Mouse (Mus musculus) neural tube, embryonic 14.5 days (tissue): ENCODE data around the gene Lrrc30. TPM values are rescaled to one million over a fixed set of nuclear protein-coding genes. Genes with fewer than 3 reads are reported as not detected.

ENCODE experiments used
- ATAC-seq: fragments of 200-750 bp; cut with Nextera tagmentation; 2 replicates; pipeline ENCODE4 v1.8.0; 2017; ENCODE audit warnings: low read depth, mild to moderate bottlenecking, moderate TSS enrichment, moderate library complexity
- H3K27ac ChIP-seq: fragments of 300-500 bp; sonication (generic); 2 replicates; pipeline ENCODE4 v1.5.1; 2014; ENCODE audit warnings: low read depth, mild to moderate bottlenecking, control low read depth, low read length, moderate library complexity, mixed read lengths
- H3K27me3 ChIP-seq: fragments of 300-500 bp; sonication (generic); 2 replicates; pipeline ENCODE4 v1.6.1; 2014; ENCODE audit warnings: low read length; ENCODE audit not compliant: control insufficient read depth, insufficient read depth
- H3K36me3 ChIP-seq: fragments of 300-500 bp; sonication (generic); 2 replicates; pipeline ENCODE4 v1.6.1; 2014; ENCODE audit warnings: low read length, mixed read lengths; ENCODE audit not compliant: control insufficient read depth, insufficient read depth
- H3K4me1 ChIP-seq: fragments of 300-500 bp; sonication (generic); 2 replicates; pipeline ENCODE4 v1.6.1; 2014; ENCODE audit warnings: low read length; ENCODE audit not compliant: control insufficient read depth, insufficient read depth
- H3K4me2 ChIP-seq: fragments of 300-500 bp; sonication (generic); 2 replicates; pipeline ENCODE4 v1.6.1; 2014; ENCODE audit warnings: mild to moderate bottlenecking, low read depth, low read length, control low read depth
- H3K4me3 ChIP-seq: fragments of 300-500 bp; sonication (generic); 2 replicates; pipeline ENCODE4 v1.5.1; 2014; ENCODE audit warnings: low read depth, low read length, control low read depth, mixed read lengths
- H3K9ac ChIP-seq: fragments of 300-500 bp; sonication (generic); replicated peaks from 2 replicates; pipeline ENCODE4 v1.6.1; 2014; ENCODE audit warnings: low read depth, mild to moderate bottlenecking, control low read depth, low read length, mixed read lengths
- H3K9me3 ChIP-seq: fragments of 300-500 bp; sonication (generic); 2 replicates; pipeline ENCODE4 v1.6.1; 2016; ENCODE audit warnings: low read length; ENCODE audit not compliant: control insufficient read depth
- WGBS: fragments of 180-500 bp; shearing (Covaris S2); extraction: QIAGEN DNeasy Blood & Tissue Kit; methylation state at CpG from one replicate; pipeline ENCODE4 v1.1.7; 2014; 5-methylcytosine and 5-hydroxymethylcytosine counted together
- polyA plus RNA-seq: library from polyadenylated mRNA; unstranded; fragments of >200 nt; fragmentation: Nextera tagmentation; extraction: Ambion mirVana; gene quantifications from 2 replicates; pipeline ENCODE4 v1.2.1, GENCODE M21; 2014

Gene Lrrc30
- not detected in 2 replicates for polyA plus RNA-seq

DNA sequence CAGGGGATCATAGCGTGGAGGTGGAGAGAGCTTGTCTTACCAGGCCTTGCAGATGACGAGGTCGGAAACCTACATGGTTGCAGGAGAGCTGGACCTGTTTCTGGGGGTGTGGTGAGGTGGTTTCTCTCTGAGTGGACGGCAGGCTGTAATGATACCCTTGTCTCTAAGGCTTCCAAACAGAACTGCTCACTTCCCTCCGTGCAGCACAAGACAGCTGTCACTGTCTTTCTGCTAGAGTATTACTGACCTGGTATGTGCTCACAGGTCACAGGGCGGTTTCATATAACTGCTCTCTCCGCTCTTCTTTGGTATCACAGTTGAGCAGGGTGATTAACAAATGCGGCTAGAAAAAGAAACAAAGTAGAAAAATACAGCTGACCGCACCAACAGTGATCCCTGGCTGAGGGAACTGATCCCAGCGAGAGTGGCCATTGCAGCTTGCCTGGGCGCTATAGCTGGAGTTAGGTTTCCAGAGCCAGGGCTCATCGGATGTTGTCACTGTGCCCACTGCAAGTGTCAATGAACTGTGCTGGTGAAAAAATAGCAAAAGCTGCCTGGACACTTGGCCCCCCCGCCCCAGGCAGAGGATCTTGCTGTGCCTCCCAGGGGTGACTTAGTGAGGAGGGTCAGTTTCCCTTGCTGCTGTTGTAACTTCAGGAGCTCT is at the start of gene Lrrc30:
Lrrc30 (minus strand) TSS at position 48 of the 664 bp plus-strand sequence.
- ATAC-seq = no peak
- Histone ChIP-seq H3K9ac (no peak within 1 kb of the TSS), H3K27me3 (no peaks in the 10 kb centered on the region), H3K9me3 (no peaks in the 10 kb centered on the region), H3K36me3 (no peaks in the 10 kb centered on the region), H3K4me2 (no peak within 1 kb of the TSS), H3K4me3 (no peak within 1 kb of the TSS), H3K27ac (no peak within 1 kb of the TSS), H3K4me1 (peaks cover 4% of the 10 kb centered on the region; the same call in 1 of the 2 replicates)
- WGBS = 83% methylated on average over 13 of the region's 13 CpGs

DNA sequence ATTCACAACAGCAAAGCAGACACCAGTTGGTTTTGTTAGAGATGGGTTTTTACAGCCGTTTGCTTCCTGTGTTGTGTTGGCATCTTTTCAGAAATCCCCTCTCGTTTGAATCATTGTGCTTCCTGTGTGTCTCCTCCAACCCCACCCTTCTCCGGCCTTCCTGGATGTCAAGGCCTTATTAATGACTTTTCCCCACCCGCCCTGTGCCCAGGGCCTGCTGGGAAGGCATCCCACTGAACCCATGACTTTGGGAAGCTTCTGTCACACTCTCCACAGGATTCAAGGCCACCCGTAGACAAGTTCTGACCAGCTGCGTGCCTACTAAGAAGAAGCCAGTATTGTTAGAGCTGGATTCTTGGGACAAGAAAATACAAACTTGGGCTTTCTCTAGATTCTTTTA is 48.6 kb upstream of the Lrrc30 start:
- 43% methylated on average over 6 of the region's 6 CpGs for WGBS
- no peaks in the 10 kb centered on the region for H3K36me3 ChIP-seq
- H3K27me3 ChIP-seq = no peaks in the 10 kb centered on the region
- no peak overlapping the region for H3K27ac ChIP-seq
- H3K4me1 ChIP-seq = no peaks in the 10 kb centered on the region
- H3K4me3 ChIP-seq = no peak overlapping the region
- no peak overlapping the region for H3K9ac ChIP-seq
- no peak overlapping the region for H3K4me2 ChIP-seq
- H3K9me3 ChIP-seq = no peaks in the 10 kb centered on the region
- no peak for ATAC-seq

DNA sequence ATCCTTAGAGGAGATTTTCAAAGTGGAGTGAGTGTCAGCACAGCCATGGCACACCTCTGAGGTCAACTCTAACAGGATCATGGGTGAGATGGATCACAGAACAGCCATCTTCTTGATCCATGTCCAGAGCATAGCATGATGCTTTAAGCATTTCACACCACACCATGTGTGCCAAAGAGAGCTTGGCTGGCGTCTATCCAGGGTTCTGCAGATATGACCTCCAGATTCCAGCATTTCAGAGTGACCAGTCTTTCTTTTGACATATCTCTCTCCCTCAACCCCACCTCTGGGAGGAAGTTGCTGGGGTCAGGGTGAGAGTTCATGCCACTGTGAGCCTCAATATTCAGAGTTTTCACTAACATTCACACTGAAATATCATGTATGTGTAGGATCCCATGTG is 46.1 kb upstream of the Lrrc30 start:
- no peaks in the 10 kb centered on the region for H3K36me3 ChIP-seq
- no peak overlapping the region for H3K4me3 ChIP-seq
- H3K4me1 ChIP-seq = no peaks in the 10 kb centered on the region
- H3K9ac ChIP-seq = no peak overlapping the region
- H3K4me2 ChIP-seq = no peak overlapping the region
- H3K27me3 ChIP-seq = no peaks in the 10 kb centered on the region
- ATAC-seq = no peak
- WGBS = 94% methylated on average over 1 of the region's 1 CpGs
- no peaks in the 10 kb centered on the region for H3K9me3 ChIP-seq
- no peak overlapping the region for H3K27ac ChIP-seq

DNA sequence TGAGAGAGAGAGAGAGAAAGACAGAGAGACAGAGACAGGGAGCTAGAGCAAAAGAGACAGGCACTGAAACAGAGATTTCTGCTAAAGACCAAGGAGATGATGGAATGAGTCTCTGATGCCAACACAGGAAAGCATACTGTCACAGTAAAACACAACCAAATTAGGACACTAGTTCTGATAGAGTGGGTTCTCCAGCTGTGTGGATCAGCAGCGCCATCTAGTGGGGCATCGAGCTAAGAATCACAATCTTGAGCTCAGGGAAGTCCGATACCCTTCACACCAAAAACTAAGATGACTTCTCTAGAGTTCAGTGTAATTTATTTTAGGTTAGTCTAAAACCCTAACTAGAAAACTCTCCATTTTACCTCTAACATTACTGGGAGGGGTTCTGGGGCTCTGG is 35.5 kb upstream of the Lrrc30 start:
- ATAC-seq = peak; percentile 65; the same call in 1 of the 2 replicates

DNA sequence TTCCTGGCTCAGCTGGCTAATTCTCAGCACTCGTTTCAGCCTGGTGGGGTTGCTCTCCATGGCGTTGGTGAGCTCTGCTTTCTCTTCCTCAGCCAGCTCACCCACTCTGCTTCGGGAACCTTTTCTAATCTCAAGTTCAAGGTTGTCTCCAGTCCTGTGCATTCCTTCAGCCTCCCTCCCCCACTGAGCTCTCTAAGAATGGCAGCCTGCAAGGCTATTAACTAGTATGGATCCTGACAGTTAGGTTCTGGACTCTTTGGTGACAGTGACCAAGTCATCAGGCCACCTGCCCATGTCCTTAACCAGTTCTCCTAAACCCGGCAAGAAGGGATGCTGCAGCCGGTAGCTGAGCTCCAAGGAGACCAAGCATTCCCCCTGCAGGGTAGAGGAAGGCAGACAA is 34.5 kb upstream of the Lrrc30 start:
- Histone ChIP-seq H3K9me3 (no peaks in the 10 kb centered on the region), H3K4me1 (no peaks in the 10 kb centered on the region), H3K27ac (no peak overlapping the region), H3K4me3 (no peak overlapping the region), H3K4me2 (no peak overlapping the region), H3K27me3 (no peaks in the 10 kb centered on the region), H3K9ac (no peak overlapping the region), H3K36me3 (no peaks in the 10 kb centered on the region)
- no peak for ATAC-seq
- 83% methylated on average over 5 of the region's 5 CpGs for WGBS

More for the DNA sequence above, 35.5 kb upstream of the Lrrc30 start:
- Histone ChIP-seq H3K36me3 (no peaks in the 10 kb centered on the region), H3K27me3 (no peaks in the 10 kb centered on the region), H3K4me1 (no peaks in the 10 kb centered on the region), H3K27ac (no peak overlapping the region), H3K9ac (no peak overlapping the region), H3K4me2 (no peak overlapping the region), H3K9me3 (no peaks in the 10 kb centered on the region), H3K4me3 (no peak overlapping the region)
- 16% methylated on average over 3 of the region's 3 CpGs for WGBS

DNA sequence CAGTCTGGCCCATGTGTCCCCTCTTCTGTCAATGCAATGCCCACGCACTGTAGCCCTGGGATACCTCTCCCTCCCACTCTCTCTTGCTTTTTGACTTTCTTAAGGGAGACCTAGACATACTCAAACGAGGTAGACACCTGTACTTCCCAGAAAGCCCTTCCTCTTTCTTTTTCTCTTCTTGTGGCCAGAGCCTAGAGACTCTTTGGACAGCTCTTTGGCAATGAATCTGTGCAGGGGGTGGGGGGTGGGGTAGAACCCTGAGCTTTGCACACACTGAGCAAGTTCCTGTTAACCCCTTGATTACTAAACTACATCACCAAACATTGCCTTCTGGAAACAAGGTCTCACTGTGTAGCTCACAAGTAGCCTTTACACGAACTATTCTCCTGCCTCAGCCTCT is 31.8 kb upstream of the Lrrc30 start:
- WGBS = 81% methylated on average over 3 of the region's 3 CpGs
- H3K9ac ChIP-seq = no peak overlapping the region
- ATAC-seq = no peak

DNA sequence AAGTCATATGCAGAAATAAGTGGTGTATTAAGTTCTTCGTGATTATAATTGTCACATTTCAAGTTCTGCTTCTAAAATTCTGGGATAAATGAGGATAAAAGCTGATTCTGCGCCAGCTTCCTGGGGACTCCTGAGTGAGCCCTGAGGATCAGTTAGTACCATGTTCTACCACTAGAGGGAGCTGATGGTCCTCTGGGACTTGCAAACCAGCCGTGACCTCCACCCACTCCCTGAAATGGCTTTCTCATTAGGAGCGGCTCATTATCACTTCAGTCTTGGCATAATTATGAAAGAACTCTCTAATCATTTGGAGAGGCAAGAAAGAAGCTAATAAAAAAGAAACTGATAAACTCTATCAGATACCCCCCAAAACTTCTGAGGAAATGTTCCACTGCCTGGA is 19.0 kb upstream of the Lrrc30 start:
- no peaks in the 10 kb centered on the region for H3K27me3 ChIP-seq
- no peak; the same call in 1 of the 2 replicates for ATAC-seq
- no peak overlapping the region for H3K9ac ChIP-seq
- 13% methylated on average over 4 of the region's 4 CpGs for WGBS
- H3K4me2 ChIP-seq = no peak overlapping the region
- H3K4me3 ChIP-seq = no peak overlapping the region
- no peaks in the 10 kb centered on the region for H3K36me3 ChIP-seq
- H3K4me1 ChIP-seq = no peaks in the 10 kb centered on the region
- H3K27ac ChIP-seq = no peak overlapping the region
- H3K9me3 ChIP-seq = no peaks in the 10 kb centered on the region

More for the DNA sequence above, 31.8 kb upstream of the Lrrc30 start:
- H3K36me3 ChIP-seq = no peaks in the 10 kb centered on the region
- H3K4me2 ChIP-seq = no peak overlapping the region
- no peak overlapping the region for H3K4me3 ChIP-seq
- H3K27me3 ChIP-seq = no peaks in the 10 kb centered on the region
- H3K4me1 ChIP-seq = no peaks in the 10 kb centered on the region
- no peak overlapping the region for H3K27ac ChIP-seq
- H3K9me3 ChIP-seq = no peaks in the 10 kb centered on the region

DNA sequence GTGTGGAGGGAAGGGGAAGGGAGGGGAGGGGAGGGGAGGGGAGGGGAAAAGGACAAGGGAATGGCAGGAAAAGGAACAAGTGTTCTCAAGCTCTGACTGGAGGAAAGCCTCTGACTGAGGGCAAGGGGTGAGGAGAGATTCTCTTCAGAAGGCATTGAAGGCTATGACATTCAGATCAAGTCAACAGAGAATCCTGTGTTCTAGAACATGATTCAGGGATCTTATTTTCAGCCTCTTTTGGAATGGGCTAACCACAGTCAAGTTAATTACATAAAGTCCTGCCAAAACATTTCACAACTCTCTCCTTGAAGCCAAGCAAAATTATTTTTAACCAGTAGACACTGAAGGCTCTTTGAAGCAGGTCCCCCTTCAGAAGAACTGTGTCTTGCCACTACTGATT is 9.1 kb upstream of the Lrrc30 start:
- Histone ChIP-seq H3K36me3 (no peaks in the 10 kb centered on the region), H3K4me1 (no peaks in the 10 kb centered on the region), H3K27me3 (no peaks in the 10 kb centered on the region), H3K9ac (no peak overlapping the region), H3K4me2 (no peak overlapping the region), H3K27ac (no peak overlapping the region), H3K9me3 (no peaks in the 10 kb centered on the region), H3K4me3 (no peak overlapping the region)
- no peak for ATAC-seq

DNA sequence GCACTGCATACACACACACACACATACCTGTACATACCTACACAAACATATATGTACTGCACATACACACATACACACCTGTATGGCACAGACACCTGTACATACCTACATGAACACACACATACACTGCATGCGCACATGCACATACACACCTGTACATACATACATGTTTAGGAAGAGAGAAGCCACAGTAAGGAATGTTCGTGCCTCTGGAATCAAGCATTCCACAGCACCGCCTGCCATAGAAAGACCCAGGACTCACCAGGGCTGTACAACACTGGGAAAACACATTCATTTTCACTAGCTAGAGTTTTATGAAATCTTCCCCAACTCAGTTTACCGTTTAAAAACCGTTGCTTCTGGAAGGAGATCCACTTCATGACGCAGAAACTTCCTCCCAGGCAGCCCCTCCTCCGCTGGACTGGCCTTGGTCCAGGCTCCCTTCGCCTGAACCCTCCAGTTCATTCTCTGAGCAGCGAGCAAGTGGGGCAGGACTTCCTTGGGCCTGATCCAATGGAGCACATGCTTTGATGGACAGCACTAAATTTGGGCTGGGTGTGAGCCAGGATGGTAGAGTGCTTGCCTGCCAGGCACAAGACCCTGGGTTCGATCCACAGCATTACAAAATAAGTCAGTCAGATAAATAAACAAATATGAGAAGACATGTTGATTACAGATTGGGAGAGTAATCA is 5.7 kb upstream of the Lrrc30 start:
- no peaks in the 10 kb centered on the region for H3K4me1 ChIP-seq
- ATAC-seq = no peak
- no peak overlapping the region for H3K27ac ChIP-seq
- WGBS = 76% methylated on average over 10 of the region's 10 CpGs
- H3K27me3 ChIP-seq = no peaks in the 10 kb centered on the region
- H3K4me3 ChIP-seq = no peak overlapping the region
- H3K36me3 ChIP-seq = no peaks in the 10 kb centered on the region
- H3K4me2 ChIP-seq = no peak overlapping the region
- H3K9me3 ChIP-seq = no peaks in the 10 kb centered on the region
- no peak overlapping the region for H3K9ac ChIP-seq
